Mouse (Mus musculus) liver, embryonic 14.5 days (tissue): ENCODE data around the gene Tigd2. TPM values are rescaled to one million over a fixed set of nuclear protein-coding genes. Genes with fewer than 3 reads are reported as not detected.
"Not testable (repeated sequence)": the region's sequence is repeated elsewhere in the genome, so short reads cannot be mapped to it uniquely, and the experiment has no call there.

ENCODE experiments used
- ATAC-seq: fragments of 200-750 bp; cut with Nextera tagmentation; 2 replicates; pipeline ENCODE4 v1.8.0; 2017; ENCODE audit warnings: moderate number of reproducible peaks, mild to moderate bottlenecking, moderate library complexity; ENCODE audit not compliant: insufficient read depth
- DNase-seq, 3 experiments: peaks; one replicate each; pipeline ENCODE4 v3.0.0-alpha.2; 2012 to 2013; ENCODE audit warnings: low read depth in 3 of 3, low spot score in 3 of 3
- H3K27ac ChIP-seq: fragments of 300-500 bp; sonication (generic); 2 replicates; pipeline ENCODE4 v1.5.1; 2014; ENCODE audit warnings: moderate library complexity, mild to moderate bottlenecking, control low read depth, inconsistent platforms
- H3K27me3 ChIP-seq: fragments of 300-500 bp; sonication (generic); 2 replicates; pipeline ENCODE4 v1.6.1; 2014; ENCODE audit warnings: mild to moderate bottlenecking, low read length, moderate library complexity; ENCODE audit not compliant: control insufficient read depth, insufficient read depth
- H3K36me3 ChIP-seq: fragments of 300-500 bp; sonication (generic); replicated peaks from 2 replicates; pipeline ENCODE4 v1.6.1; 2014; ENCODE audit warnings: low read depth; ENCODE audit not compliant: control insufficient read depth, insufficient read depth
- H3K4me1 ChIP-seq, 2 experiments: fragments of 200-500 bp in 1 of 2; fragments of 300-500 bp in 1 of 2; sonication (generic) in 1 of 2; replicated peaks; 2 replicates each; pipeline ENCODE4 v1.6.1; 2012 to 2014; ENCODE audit warnings: antibody characterized with exemption in 1 of 2, inconsistent platforms in 1 of 2, low read length in 1 of 2; ENCODE audit not compliant: control insufficient read depth in 2 of 2, insufficient read depth in 2 of 2
- H3K4me2 ChIP-seq: fragments of 300-500 bp; sonication (generic); 2 replicates; pipeline ENCODE4 v1.6.1; 2014; ENCODE audit warnings: low read depth, mild to moderate bottlenecking, control low read depth, moderate library complexity
- H3K4me3 ChIP-seq, 2 experiments: fragments of 200-500 bp in 1 of 2; fragments of 300-500 bp in 1 of 2; sonication (generic) in 1 of 2; 2 replicates each; pipeline ENCODE4 v1.5.1; 2012 to 2014; ENCODE audit warnings: low read depth in 2 of 2, low read length in 2 of 2, mild to moderate bottlenecking in 2 of 2, control low read depth in 1 of 2, inconsistent platforms in 1 of 2, moderate library complexity in 1 of 2; ENCODE audit not compliant: insufficient read depth in 1 of 2
- H3K9ac ChIP-seq: fragments of 300-500 bp; sonication (generic); replicated peaks from 2 replicates; pipeline ENCODE4 v1.6.1; 2014; ENCODE audit warnings: mild to moderate bottlenecking, control low read depth, moderate library complexity
- H3K9me3 ChIP-seq: fragments of 300-500 bp; sonication (generic); 2 replicates; pipeline ENCODE4 v1.6.1; 2016; ENCODE audit warnings: low read length, mixed read lengths; ENCODE audit not compliant: control insufficient read depth
- CTCF ChIP-seq: IDR thresholded peaks from 2 replicates; pipeline ENCODE4 v1.5.1; 2016; ENCODE audit warnings: antibody characterized with exemption, low read depth, control low read depth
- EP300 ChIP-seq: IDR thresholded peaks from 2 replicates; pipeline ENCODE4 v1.6.1; 2016; ENCODE audit warnings: antibody characterized with exemption, low read depth
- WGBS: fragments of 180-500 bp; shearing (Covaris S2); extraction: QIAGEN DNeasy Blood & Tissue Kit; methylation state at CpG from one replicate; pipeline ENCODE4 v1.1.7; 2014; ENCODE audit not compliant: insufficient replicate concordance; 5-methylcytosine and 5-hydroxymethylcytosine counted together
- polyA plus RNA-seq, 2 experiments: library from polyadenylated mRNA; depleted of rRNA in 1 of 2; stranded (reverse) in 1 of 2; unstranded in 1 of 2; fragments of >200 nt; fragmentation: Nextera tagmentation in 1 of 2; extraction: Ambion mirVana in 1 of 2; gene quantifications; 2 replicates each; pipeline versions ENCODE4 v1.2.1 to v1.2.3; 2012 to 2014

Tigd2 gene
- polyA plus RNA-seq, 2 experiments = 1.2 to 3.5 TPM

- Histone ChIP-seq H3K27me3 (no peaks in the 10 kb centered on the region), H3K4me1 (no peaks in the 10 kb centered on the region; a peak in 1 of 4 replicates), H3K4me3 (no peak overlapping the region), H3K4me2 (no peak overlapping the region), H3K9me3 (no peaks in the 10 kb centered on the region), H3K36me3 (no peaks in the 10 kb centered on the region), H3K9ac (no peak overlapping the region), H3K27ac (no peak overlapping the region)
- TF ChIP-seq EP300 (no peak), CTCF (no peak)
- no peak for DNase-seq
- 43% methylated on average over 1 of the region's 1 CpGs for WGBS
- ATAC-seq = no peak
Measured at GRCm38 (mm10) chr6:59190006-59190405, 18.7 kb upstream of the Tigd2 start.

- WGBS = 54% methylated on average over 3 of the region's 3 CpGs
- H3K27me3 ChIP-seq, H3K4me3 ChIP-seq, H3K4me1 ChIP-seq, DNase-seq, H3K36me3 ChIP-seq, H3K9ac ChIP-seq, ATAC-seq, H3K27ac ChIP-seq, H3K9me3 ChIP-seq, H3K4me2 ChIP-seq: not testable (repeated sequence)
Measured at GRCm38 (mm10) chr6:59194518-59194917, 14.2 kb upstream of the Tigd2 start.

GRCm38 (mm10) chr6:59195849-59196635 lies 12.6 kb upstream of the Tigd2 start:
- TF ChIP-seq CTCF = no peak
- no peak for TF ChIP-seq EP300
- Histone ChIP-seq H3K27me3 (no peaks in the 10 kb centered on the region), H3K27ac (no peak overlapping the region), H3K9me3 (no peaks in the 10 kb centered on the region), H3K9ac (no peak overlapping the region), H3K4me1 (no peaks in the 10 kb centered on the region), H3K4me3 (no peak overlapping the region), H3K36me3 (no peaks in the 10 kb centered on the region), H3K4me2 (no peak overlapping the region)
- 47% methylated on average over 2 of the region's 2 CpGs for WGBS
- ATAC-seq (no peak), DNase-seq (no peak)

DNA sequence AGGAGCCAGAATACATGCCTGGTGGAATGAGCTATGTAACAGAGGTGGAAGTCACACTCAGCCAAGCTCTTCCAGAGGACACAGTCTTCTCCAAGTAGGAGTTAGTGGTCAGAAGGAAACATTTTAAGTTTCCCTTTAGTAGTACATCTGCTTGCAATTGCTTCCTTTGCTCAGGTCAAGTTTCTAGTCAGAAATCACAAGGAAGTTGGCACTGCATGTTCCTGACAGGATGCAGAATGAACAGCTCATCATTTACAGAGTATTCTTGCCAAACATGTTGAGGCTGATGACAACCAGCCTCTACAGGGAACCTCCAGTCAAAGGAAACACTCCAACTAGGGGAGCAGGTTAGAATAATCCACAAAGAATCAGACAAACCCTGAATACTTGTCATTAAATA lies 11.9 kb upstream of the Tigd2 start:
- TF ChIP-seq CTCF (no peak), EP300 (no peak)
- Histone ChIP-seq H3K4me1 (no peaks in the 10 kb centered on the region), H3K4me3 (no peak overlapping the region), H3K27me3 (no peaks in the 10 kb centered on the region), H3K36me3 (no peaks in the 10 kb centered on the region), H3K27ac (no peak overlapping the region), H3K4me2 (no peak overlapping the region), H3K9ac (no peak overlapping the region), H3K9me3 (no peaks in the 10 kb centered on the region)
- ATAC-seq (no peak), DNase-seq (no peak)

DNA sequence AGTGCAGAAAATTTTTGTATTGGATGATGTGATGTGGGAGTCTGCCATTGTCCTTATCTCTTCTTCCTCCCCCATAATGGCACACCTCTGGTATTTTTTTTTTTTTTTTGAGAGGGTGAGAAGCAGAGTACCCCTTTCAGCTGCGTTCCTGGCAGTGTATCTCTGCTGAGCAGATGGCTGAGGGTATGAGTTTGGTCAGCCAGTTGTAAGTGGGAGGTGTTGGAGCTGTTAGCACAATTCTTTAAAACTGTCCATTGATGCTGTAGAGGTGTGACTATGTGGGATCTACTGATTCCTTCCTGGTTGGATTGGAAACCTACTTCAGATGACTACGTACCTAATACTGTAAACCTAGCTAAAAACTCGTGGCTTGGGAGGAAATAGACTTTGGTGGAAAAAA lies 10.3 kb upstream of the Tigd2 start:
- Histone ChIP-seq H3K9me3 (no peaks in the 10 kb centered on the region), H3K27me3 (no peaks in the 10 kb centered on the region), H3K4me3 (no peak overlapping the region), H3K27ac (no peak overlapping the region), H3K4me1 (no peaks in the 10 kb centered on the region), H3K4me2 (no peak overlapping the region), H3K36me3 (no peaks in the 10 kb centered on the region), H3K9ac (no peak overlapping the region)
- TF ChIP-seq CTCF = no peak
- no peak for TF ChIP-seq EP300
- DNase-seq (no peak), ATAC-seq (no peak)
- 38% methylated on average over 3 of the region's 3 CpGs for WGBS
